Mouse (Mus musculus): ENCODE measurements at regions not wholly inside any gene's neighbourhood (a gene's known extent, or its start where the extent isn't known, plus 50 kb on each side); places are given as distances from the start of the nearest gene placed in this dataset.

- Histone ChIP-seq H3K27ac (no peak overlapping the region), H3K4me3 (no peak overlapping the region), H3K27me3 (ENCODE audit: insufficient read depth, poor library complexity, severe bottlenecking) (0 out of 2 replicates have a peak, but pooled peaks cover 5% of the 10 kb centered on the region), H3K4me1 (replicated peaks) (peaks cover 15% of the 10 kb centered on the region; the same call in 1 of the 2 replicates), H3K9me3 (no peaks in the 10 kb centered on the region), H3K36me3 (no peaks in the 10 kb centered on the region)
- no peak for DNase-seq (ENCODE audit: low spot score)
- WGBS = 79% methylated on average over 5 of the region's 5 CpGs
Measured at GRCm38 (mm10) chr5:118815783-118816182, 255.3 kb downstream of the Med13l start.

DNA sequence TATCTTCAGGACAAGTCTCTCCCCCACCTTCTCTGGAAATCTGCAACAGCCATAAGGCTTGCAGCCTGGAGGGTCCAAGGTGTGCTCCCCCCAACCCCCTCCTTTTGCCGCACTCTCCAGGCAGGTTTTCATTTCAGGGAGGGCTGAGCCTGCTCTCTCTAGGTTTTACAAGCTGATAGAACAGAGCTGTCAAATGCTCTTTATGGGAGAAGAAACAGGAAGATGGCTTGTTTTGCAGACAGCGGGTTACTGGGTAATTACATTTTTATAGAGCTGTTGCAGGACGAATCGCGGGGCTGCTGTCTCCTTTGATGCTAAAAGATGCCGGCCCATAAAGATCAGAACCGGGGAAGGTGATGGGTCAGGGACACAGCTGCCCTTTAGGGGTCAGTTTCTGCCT is 257.8 kb downstream of the Med13l start:
- Histone ChIP-seq H3K9me3 (peaks cover 7% of the 10 kb centered on the region), H3K27me3 (ENCODE audit: insufficient read depth, poor library complexity, severe bottlenecking) (peaks cover 5% of the 10 kb centered on the region; the same call in 1 of the 2 replicates), H3K4me1 (replicated peaks) (peaks cover 7% of the 10 kb centered on the region; the same call in 1 of the 2 replicates), H3K27ac (no peak overlapping the region), H3K36me3 (no peaks in the 10 kb centered on the region), H3K4me3 (no peak overlapping the region)
- no peak for DNase-seq (ENCODE audit: low spot score)
- WGBS = 90% methylated on average over 7 of the region's 7 CpGs

DNA sequence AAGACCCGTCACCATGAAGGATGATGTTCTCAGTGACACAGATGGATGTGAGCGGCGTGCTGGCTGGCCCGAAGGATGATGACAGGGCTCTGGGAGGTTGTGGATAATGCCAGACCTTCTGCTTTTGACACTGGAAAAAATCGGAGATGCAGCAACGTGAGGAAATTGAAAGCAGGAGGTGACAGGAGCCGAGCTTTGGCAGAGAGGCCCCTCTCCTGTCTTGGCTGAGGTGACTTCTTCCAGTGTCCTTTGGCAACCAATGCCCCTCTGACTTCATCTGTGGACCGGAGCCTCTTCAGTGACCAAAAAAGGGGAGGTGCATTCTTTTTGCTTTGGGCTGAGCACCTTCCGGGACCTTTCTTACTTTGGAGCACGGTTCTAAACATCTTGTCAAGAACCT is 264.3 kb downstream of the Med13l start:
- WGBS = 82% methylated on average over 10 of the region's 10 CpGs
- H3K4me3 ChIP-seq = no peak overlapping the region

GRCm38 (mm10) chr5:118829031-118829698 is 268.7 kb downstream of the Med13l start:
- no peak overlapping the region for H3K27ac ChIP-seq
- peaks cover 17% of the 10 kb centered on the region for H3K4me1 ChIP-seq (replicated peaks)
- no peaks in the 10 kb centered on the region for H3K9me3 ChIP-seq
- H3K4me3 ChIP-seq = no peak overlapping the region
- H3K27me3 ChIP-seq (ENCODE audit: insufficient read depth, poor library complexity, severe bottlenecking) = no peaks in the 10 kb centered on the region
- WGBS = 53% methylated on average over 14 of the region's 14 CpGs
- no peaks in the 10 kb centered on the region for H3K36me3 ChIP-seq
- DNase-seq (ENCODE audit: low spot score) = no peak

More for the DNA sequence above, 264.3 kb downstream of the Med13l start:
- no peak for DNase-seq (ENCODE audit: low spot score)
- Histone ChIP-seq H3K9me3 (peaks cover 7% of the 10 kb centered on the region), H3K27me3 (ENCODE audit: insufficient read depth, poor library complexity, severe bottlenecking) (no peaks in the 10 kb centered on the region; the same call in 1 of the 2 replicates), H3K27ac (no peak overlapping the region), H3K36me3 (no peaks in the 10 kb centered on the region), H3K4me1 (replicated peaks) (peaks cover 8% of the 10 kb centered on the region)

DNA sequence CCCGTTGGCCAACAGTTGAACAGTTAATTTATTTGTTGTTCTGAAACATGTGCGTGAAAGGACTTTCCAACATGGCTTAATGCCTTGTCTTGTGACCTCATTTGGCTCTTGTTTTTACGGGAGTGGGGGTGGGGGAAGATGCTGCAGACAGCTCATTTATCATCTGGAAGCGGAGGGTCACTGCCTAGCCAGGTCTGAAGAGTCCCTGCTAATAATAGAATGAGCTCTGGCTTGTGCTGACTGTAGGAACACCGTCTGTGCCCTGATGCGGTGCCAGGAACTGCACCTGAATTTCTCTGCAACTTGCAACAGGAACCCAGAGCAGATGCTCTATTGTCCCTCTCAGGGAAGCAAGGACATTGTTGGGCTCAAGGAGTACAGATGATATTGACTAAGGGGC is 272.2 kb downstream of the Med13l start:
- no peaks in the 10 kb centered on the region for H3K36me3 ChIP-seq
- WGBS = 57% methylated on average over 6 of the region's 6 CpGs

GRCm38 (mm10) chr5:118834129-118834528 is 273.6 kb downstream of the Med13l start:
- peaks cover 16% of the 10 kb centered on the region for H3K4me1 ChIP-seq (replicated peaks)
- no peak overlapping the region for H3K27ac ChIP-seq
- no peaks in the 10 kb centered on the region for H3K36me3 ChIP-seq
- H3K9me3 ChIP-seq = no peaks in the 10 kb centered on the region
- H3K27me3 ChIP-seq (ENCODE audit: insufficient read depth, poor library complexity, severe bottlenecking) = no peaks in the 10 kb centered on the region
- DNase-seq (ENCODE audit: low spot score) = no peak
- no peak overlapping the region for H3K4me3 ChIP-seq
- WGBS = 92% methylated on average over 5 of the region's 5 CpGs

More for the DNA sequence above, 272.2 kb downstream of the Med13l start:
- DNase-seq (ENCODE audit: low spot score) = peak; percentile 14
- no peak overlapping the region for H3K4me3 ChIP-seq
- H3K9me3 ChIP-seq = no peaks in the 10 kb centered on the region
- no peak overlapping the region for H3K27ac ChIP-seq
- H3K27me3 ChIP-seq (ENCODE audit: insufficient read depth, poor library complexity, severe bottlenecking) = no peaks in the 10 kb centered on the region
- peaks cover 17% of the 10 kb centered on the region for H3K4me1 ChIP-seq (replicated peaks)

GRCm38 (mm10) chr5:118837001-118837400 is 276.5 kb downstream of the Med13l start:
- no peak overlapping the region for H3K27ac ChIP-seq
- no peaks in the 10 kb centered on the region for H3K9me3 ChIP-seq
- DNase-seq (ENCODE audit: low spot score) = no peak
- H3K4me1 ChIP-seq (replicated peaks) = peaks cover 6% of the 10 kb centered on the region; the same call in 1 of the 2 replicates
- H3K4me3 ChIP-seq = no peak overlapping the region
- H3K36me3 ChIP-seq = no peaks in the 10 kb centered on the region
- WGBS = 32% methylated on average over 1 of the region's 1 CpGs
- no peaks in the 10 kb centered on the region; the same call in 1 of the 2 replicates for H3K27me3 ChIP-seq (ENCODE audit: insufficient read depth, poor library complexity, severe bottlenecking)

DNA sequence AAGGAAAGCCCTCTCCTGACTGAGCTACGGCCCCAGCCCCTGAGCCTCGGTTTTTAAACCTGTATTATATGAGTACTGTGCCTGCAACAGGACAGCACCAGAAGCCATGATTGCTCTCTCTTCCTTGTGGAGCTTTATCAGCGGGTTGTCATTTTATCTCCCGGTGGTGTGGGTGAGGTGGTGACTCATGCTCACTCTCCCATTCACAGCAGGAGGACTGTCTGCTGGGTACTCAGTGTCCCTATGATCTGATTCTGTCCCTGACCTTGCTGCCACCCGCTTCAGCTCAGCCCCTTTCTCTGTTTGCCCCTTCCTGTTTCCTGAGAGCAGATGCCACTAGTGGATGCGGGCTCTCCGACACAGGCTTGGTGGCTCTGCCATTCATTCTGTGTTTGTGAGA is 277.9 kb downstream of the Med13l start:
- no peak overlapping the region for H3K4me3 ChIP-seq
- 79% methylated on average over 7 of the region's 7 CpGs for WGBS

GRCm38 (mm10) chr5:118839916-118840315 is 279.4 kb downstream of the Med13l start:
- Histone ChIP-seq H3K27ac (no peak overlapping the region), H3K4me1 (replicated peaks) (no peaks in the 10 kb centered on the region), H3K4me3 (no peak overlapping the region), H3K36me3 (no peaks in the 10 kb centered on the region), H3K9me3 (no peaks in the 10 kb centered on the region), H3K27me3 (ENCODE audit: insufficient read depth, poor library complexity, severe bottlenecking) (peaks cover 3% of the 10 kb centered on the region; the same call in 1 of the 2 replicates)
- WGBS = 74% methylated on average over 5 of the region's 5 CpGs
- DNase-seq (ENCODE audit: low spot score) = no peak

More for the DNA sequence above, 277.9 kb downstream of the Med13l start:
- Histone ChIP-seq H3K4me1 (replicated peaks) (no peaks in the 10 kb centered on the region), H3K36me3 (no peaks in the 10 kb centered on the region), H3K27me3 (ENCODE audit: insufficient read depth, poor library complexity, severe bottlenecking) (peaks cover 3% of the 10 kb centered on the region; the same call in 1 of the 2 replicates), H3K27ac (no peak overlapping the region), H3K9me3 (no peaks in the 10 kb centered on the region)
- DNase-seq (ENCODE audit: low spot score) = no peak

- WGBS = 88% methylated on average over 21 of the region's 21 CpGs
- no peaks in the 10 kb centered on the region for H3K36me3 ChIP-seq
Measured at GRCm38 (mm10) chr5:118841210-118842016, 280.9 kb downstream of the Med13l start.

DNA sequence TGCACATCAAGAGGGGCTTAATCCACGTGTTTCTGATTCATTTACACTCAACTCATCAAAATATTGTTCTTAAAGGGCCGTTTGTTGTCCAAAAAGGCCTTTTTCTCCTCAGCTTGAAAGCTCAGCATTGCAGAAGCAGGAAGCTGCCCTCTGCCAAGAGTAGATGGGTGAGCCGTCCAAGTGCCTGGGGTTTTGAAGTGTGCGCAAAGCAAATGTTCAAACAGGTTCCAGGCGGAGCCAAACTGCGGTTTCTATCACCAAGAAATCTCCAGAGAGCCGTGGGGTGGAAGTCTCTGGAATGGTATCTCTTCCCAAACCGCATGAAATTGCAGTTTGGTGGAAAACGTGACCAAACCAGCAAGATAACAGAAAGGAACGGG is 281.5 kb downstream of the Med13l start:
- Histone ChIP-seq H3K4me1 (replicated peaks) (no peaks in the 10 kb centered on the region), H3K27me3 (ENCODE audit: insufficient read depth, poor library complexity, severe bottlenecking) (peaks cover 3% of the 10 kb centered on the region; the same call in 1 of the 2 replicates), H3K27ac (no peak overlapping the region), H3K9me3 (no peaks in the 10 kb centered on the region), H3K4me3 (no peak overlapping the region), H3K36me3 (no peaks in the 10 kb centered on the region)
- WGBS = 77% methylated on average over 10 of the region's 10 CpGs
- DNase-seq (ENCODE audit: low spot score) = no peak

More at GRCm38 (mm10) chr5:118841210-118842016, 280.9 kb downstream of the Med13l start:
- no peak for DNase-seq (ENCODE audit: low spot score)
- no peak overlapping the region for H3K27ac ChIP-seq
- H3K4me1 ChIP-seq (replicated peaks) = no peaks in the 10 kb centered on the region
- H3K9me3 ChIP-seq = no peaks in the 10 kb centered on the region
- no peak overlapping the region for H3K4me3 ChIP-seq
- H3K27me3 ChIP-seq (ENCODE audit: insufficient read depth, poor library complexity, severe bottlenecking) = peaks cover 3% of the 10 kb centered on the region; the same call in 1 of the 2 replicates

DNA sequence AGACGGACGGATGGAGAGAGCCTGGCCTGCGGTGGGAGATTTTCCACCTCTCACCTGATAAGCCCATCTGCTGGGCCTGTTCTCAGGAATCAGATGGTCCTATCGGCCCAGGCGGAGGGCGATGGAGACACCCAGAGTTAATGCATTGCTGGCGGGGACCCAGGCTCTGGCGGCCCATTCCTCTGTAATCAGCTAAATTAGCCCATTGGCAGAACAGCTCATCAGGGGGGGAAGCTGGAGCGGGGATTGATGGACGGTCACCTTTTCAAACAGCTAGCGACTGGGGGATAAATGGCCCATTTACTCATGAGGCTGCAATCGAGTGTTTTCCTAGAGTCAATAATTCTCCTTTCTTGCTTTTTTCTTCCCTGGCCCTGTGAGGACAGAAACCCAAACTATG is 296.5 kb downstream of the Med13l start:
- Histone ChIP-seq H3K9me3 (no peaks in the 10 kb centered on the region), H3K27ac (no peak overlapping the region), H3K4me1 (replicated peaks) (peaks cover 13% of the 10 kb centered on the region), H3K36me3 (no peaks in the 10 kb centered on the region), H3K4me3 (no peak overlapping the region), H3K27me3 (ENCODE audit: insufficient read depth, poor library complexity, severe bottlenecking) (peaks cover 15% of the 10 kb centered on the region; the same call in 1 of the 2 replicates)
- WGBS = 70% methylated on average over 12 of the region's 12 CpGs
- no peak for DNase-seq (ENCODE audit: low spot score)

All from hindbrain, embryonic 10.5 days (tissue).